Mouse (Mus musculus): ENCODE measurements around the gene Rhox12.

The Rhox12 gene

GRCm38 (mm10) chrX:38110807-38111206 lies at the start of gene Rhox12:
Rhox12 (minus strand) TSS chrX:38110907.
- DNase-seq (ENCODE audit: low read depth): no peak

GRCm38 (mm10) chrX:38159097-38159496 lies 48.4 kb upstream of the Rhox12 start:
- no peak for DNase-seq (ENCODE audit: low read depth)

- DNase-seq (ENCODE audit: low read depth): no peak
Observed at GRCm38 (mm10) chrX:38121478-38121877, 10.8 kb upstream of the Rhox12 start.

GRCm38 (mm10) chrX:38120982-38121381 lies 10.3 kb upstream of the Rhox12 start, which contains the start of gene Rhox13:
Rhox13 (plus strand) TSS chrX:38121219.
- no peak for DNase-seq (ENCODE audit: low read depth)

- DNase-seq (ENCODE audit: low read depth): no peak
Observed at GRCm38 (mm10) chrX:38085041-38085440, 25.7 kb downstream of the Rhox12 start, which contains the start of gene Rhox11. Rhox11 (minus strand) TSS chrX:38085141.

GRCm38 (mm10) chrX:38084226-38084625 lies 26.5 kb downstream of the Rhox12 start:
- peak; percentile 7 for DNase-seq (ENCODE audit: low read depth)

GRCm38 (mm10) chrX:38066175-38066574 lies 44.5 kb downstream of the Rhox12 start, which contains the start of gene Rhox10:
Rhox10 (plus strand) TSS chrX:38066475.
- DNase-seq (ENCODE audit: low read depth): no peak

GRCm38 (mm10) chrX:38061544-38061943 lies 49.2 kb downstream of the Rhox12 start:
- DNase-seq (ENCODE audit: low read depth): peak; percentile 7

All from c-Kit-positive CD71-negative TER-119-negative erythroid progenitor cells, embryonic 14.5 days (primary cell).